Mouse (Mus musculus) olfactory bulb, adult 2 months (tissue): ENCODE measurements around the gene Nrg3. TPM values are rescaled to one million over a fixed set of nuclear protein-coding genes. Genes with fewer than 3 reads are reported as not detected.

ENCODE experiments used
- H3K27ac ChIP-seq: fragments of 200-500 bp; 2 replicates; pipeline ENCODE4 v1.5.1; 2012; ENCODE audit warnings: low read depth, low read length; ENCODE audit not compliant: insufficient read depth
- H3K4me1 ChIP-seq: fragments of 200-500 bp; 2 replicates; pipeline ENCODE4 v1.6.1; 2012; ENCODE audit warnings: low read length; ENCODE audit not compliant: control insufficient read depth, insufficient read depth
- H3K4me3 ChIP-seq: fragments of 200-500 bp; 2 replicates; pipeline ENCODE4 v1.5.1; 2012; ENCODE audit warnings: mild to moderate bottlenecking, low read depth, low read length, moderate library complexity; ENCODE audit not compliant: insufficient read depth
- CTCF ChIP-seq: fragments of 200-500 bp; IDR thresholded peaks from 2 replicates; pipeline ENCODE4 v1.5.1; 2012; ENCODE audit warnings: low read depth, mild to moderate bottlenecking, low read length, moderate library complexity; ENCODE audit not compliant: insufficient read depth
- POLR2A ChIP-seq: fragments of 200-500 bp; IDR thresholded peaks from 2 replicates; pipeline ENCODE4 v1.6.1; 2012; ENCODE audit warnings: mild to moderate bottlenecking, low read depth, low read length, moderate library complexity; ENCODE audit not compliant: insufficient read depth
- WGBS: fragments of 180-500 bp; shearing (Covaris S2); methylation state at CpG from one replicate; pipeline ENCODE4 v1.1.7; 2018; 5-methylcytosine and 5-hydroxymethylcytosine counted together
- polyA plus RNA-seq: library from polyadenylated mRNA; stranded (reverse); fragments of >200 nt; gene quantifications from 2 replicates; pipeline ENCODE4 v1.2.4, GENCODE M21; 2012; ENCODE audit warnings: low replicate concordance; ENCODE audit not compliant: missing spikeins, insufficient read depth, insufficient read length

Nrg3 gene
- polyA plus RNA-seq, 1 experiment: not detected

DNA sequence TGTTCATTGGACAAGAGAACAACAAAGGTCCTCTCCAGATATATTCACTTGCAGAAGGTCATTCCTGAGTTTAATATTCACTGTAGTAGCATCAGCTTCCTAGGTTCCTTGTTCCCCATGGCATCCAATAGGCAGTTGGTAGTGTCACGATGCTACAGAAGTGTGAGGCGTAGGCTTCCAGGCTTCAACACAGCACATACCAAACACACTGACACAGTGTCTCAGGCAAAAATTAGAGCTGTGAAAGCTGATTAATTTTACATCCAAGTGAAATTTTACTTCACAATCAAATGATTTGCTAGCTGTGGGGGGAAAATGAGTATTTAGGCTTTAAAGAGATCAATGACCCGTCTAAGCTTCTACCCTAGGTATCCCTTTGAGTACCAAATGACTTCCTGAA lies 438.4 kb downstream of the Nrg3 start:
- 91% methylated on average over 3 of the region's 3 CpGs for WGBS
- Histone ChIP-seq H3K4me1 (peaks cover 2% of the 10 kb centered on the region; the same call in 1 of the 2 replicates), H3K4me3 (no peak overlapping the region), H3K27ac (no peak overlapping the region)
- no peak for TF ChIP-seq CTCF

DNA sequence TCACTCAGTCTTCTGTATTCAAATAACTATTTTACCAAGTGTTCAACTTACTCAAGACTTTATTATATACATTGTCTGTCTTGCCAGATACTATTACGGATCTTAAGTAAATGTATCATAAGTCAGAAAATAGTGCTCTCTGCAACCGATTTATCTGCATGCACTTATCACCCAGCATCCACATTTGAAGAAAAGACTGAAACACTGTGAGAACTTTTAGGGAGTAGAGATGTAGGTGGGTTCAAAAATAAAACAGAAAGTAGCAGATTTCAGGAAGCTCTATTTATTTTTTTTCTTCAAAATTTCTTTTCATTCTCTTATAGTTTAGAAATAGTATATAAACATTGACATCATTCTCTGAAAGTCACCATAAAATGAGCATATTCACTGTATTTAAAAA lies 449.8 kb downstream of the Nrg3 start:
- whole genome bisulfite sequencing: 85% methylated on average over 2 of the region's 2 CpGs
- TF ChIP-seq POLR2A (no peak), CTCF (no peak)
- no peak overlapping the region for H3K27ac ChIP-seq
- H3K4me3 ChIP-seq: no peak overlapping the region
- no peaks in the 10 kb centered on the region for H3K4me1 ChIP-seq

GRCm38 (mm10) chr14:39014126-39014525 lies 458.8 kb downstream of the Nrg3 start:
- no peak for TF ChIP-seq POLR2A
- TF ChIP-seq CTCF: no peak
- no peaks in the 10 kb centered on the region for H3K4me1 ChIP-seq
- no peak overlapping the region for H3K27ac ChIP-seq
- H3K4me3 ChIP-seq: no peak overlapping the region

DNA sequence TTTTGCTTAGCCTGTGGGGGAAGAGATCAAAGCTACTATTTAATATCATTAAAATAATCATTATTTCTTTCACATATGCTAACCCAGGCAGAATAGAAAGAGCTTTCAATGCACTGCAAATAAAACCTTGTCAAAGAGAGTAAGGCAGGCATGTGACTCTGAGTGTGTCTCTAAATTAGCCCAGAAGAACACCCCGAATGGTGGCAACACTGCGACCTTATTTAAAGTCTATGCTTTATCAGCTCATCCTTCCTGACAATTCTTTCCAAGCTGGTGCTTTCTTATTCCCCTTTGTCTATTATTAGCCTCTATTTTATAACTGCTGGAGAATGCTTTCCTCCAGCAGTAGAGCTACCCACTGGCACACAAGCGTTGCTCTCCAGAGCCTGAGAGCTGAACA lies 475.0 kb downstream of the Nrg3 start:
- H3K27ac ChIP-seq: no peak overlapping the region
- 17% methylated on average over 3 of the region's 3 CpGs for WGBS
- TF ChIP-seq POLR2A: no peak
- TF ChIP-seq CTCF: no peak

DNA sequence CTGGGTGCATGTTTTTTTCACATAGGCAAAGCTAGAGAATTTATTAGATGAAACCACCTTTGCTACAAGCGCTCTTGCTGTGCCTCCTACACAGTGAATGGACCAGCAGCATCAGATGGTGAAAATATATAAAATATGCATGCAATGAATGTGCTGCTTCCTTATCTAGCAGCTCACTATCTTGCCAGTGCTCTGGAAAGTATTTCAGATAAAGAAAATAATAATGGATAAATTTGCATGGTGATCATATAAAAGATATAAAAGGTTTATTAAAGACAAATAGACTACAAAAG lies 480.4 kb downstream of the Nrg3 start:
- Histone ChIP-seq H3K4me1 (no peaks in the 10 kb centered on the region), H3K27ac (no peak overlapping the region), H3K4me3 (no peak overlapping the region)
- no peak for TF ChIP-seq CTCF
- TF ChIP-seq POLR2A: no peak
- 76% methylated on average over 1 of the region's 1 CpGs for WGBS

More for the DNA sequence above, 475.0 kb downstream of the Nrg3 start:
- H3K4me3 ChIP-seq: no peak overlapping the region
- peaks cover 3% of the 10 kb centered on the region for H3K4me1 ChIP-seq

DNA sequence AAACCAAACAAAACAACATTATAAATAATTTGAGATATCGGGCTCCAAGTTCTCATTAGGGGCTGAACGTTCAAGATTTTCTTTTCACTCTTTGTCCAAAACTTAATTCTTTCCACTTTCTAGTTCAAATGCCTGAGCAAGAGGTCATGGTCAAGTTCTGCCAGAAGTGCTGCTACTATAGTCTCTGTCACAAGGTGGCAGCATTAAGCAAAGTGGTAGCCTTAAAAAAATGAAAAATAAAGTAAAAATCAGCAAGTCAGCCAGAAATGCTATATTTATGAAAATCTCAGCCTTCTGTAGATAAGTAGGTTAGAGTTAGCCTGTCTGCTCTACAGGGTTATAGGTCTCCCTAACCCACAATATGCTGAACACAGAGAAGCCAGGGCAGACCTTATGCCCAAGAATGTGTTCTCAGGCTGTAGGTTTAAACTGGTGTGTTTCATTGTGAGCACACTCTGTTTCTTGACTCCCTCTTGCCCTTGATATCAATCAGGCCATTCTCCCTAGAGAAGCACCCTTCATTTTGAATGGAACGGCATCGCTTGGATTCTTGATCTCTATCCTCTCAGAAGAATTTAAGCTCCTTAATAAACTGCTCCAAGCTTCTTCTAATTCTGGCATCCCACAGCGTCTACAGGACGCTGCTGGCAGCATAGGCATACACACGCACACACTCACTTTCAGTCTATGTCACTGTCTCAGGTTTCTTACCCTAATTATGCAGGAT lies 480.9 kb downstream of the Nrg3 start:
- TF ChIP-seq CTCF: no peak
- TF ChIP-seq POLR2A: no peak
- 37% methylated on average over 7 of the region's 7 CpGs for WGBS
- Histone ChIP-seq H3K4me1 (no peaks in the 10 kb centered on the region), H3K4me3 (no peak overlapping the region), H3K27ac (no peak overlapping the region)

GRCm38 (mm10) chr14:38959367-38959766 lies 513.5 kb downstream of the Nrg3 start:
- no peaks in the 10 kb centered on the region for H3K4me1 ChIP-seq
- H3K27ac ChIP-seq: no peak overlapping the region
- TF ChIP-seq POLR2A: no peak
- no peak for TF ChIP-seq CTCF
- H3K4me3 ChIP-seq: no peak overlapping the region
- 61% methylated on average over 7 of the region's 7 CpGs for WGBS

DNA sequence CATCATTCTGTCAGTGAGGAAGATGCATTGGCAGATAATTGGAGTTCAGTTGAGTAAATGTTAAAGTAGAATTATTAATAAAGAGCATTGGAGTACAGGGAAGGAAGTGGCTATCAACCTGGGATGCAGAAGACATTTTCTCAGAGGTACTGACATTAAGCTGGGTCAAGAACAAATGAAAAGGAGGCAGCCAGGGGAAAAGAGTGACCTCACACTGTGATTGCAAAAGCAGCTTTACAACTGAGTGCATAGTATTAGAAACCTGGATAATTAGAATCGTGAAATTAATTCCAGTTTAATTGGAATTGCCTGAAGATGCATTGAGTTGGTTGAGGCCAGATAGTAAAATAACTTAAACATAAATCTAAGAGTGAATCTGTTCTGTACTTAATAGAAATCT lies 535.4 kb downstream of the Nrg3 start:
- no peak for TF ChIP-seq POLR2A
- no peak for TF ChIP-seq CTCF
- WGBS: 49% methylated on average over 1 of the region's 1 CpGs
- Histone ChIP-seq H3K4me1 (no peaks in the 10 kb centered on the region), H3K27ac (no peak overlapping the region), H3K4me3 (no peak overlapping the region)

GRCm38 (mm10) chr14:38936483-38937054 lies 536.3 kb downstream of the Nrg3 start:
- 36% methylated on average over 2 of the region's 2 CpGs for WGBS

More at GRCm38 (mm10) chr14:38936483-38937054, 536.3 kb downstream of the Nrg3 start:
- no peak overlapping the region for H3K27ac ChIP-seq
- no peak for TF ChIP-seq CTCF
- no peak for TF ChIP-seq POLR2A
- no peak overlapping the region for H3K4me3 ChIP-seq
- no peaks in the 10 kb centered on the region for H3K4me1 ChIP-seq
